Mouse (Mus musculus) embryo, embryonic 11.5 days (tissue): ENCODE measurements around the gene Gramd1b.

Experiments
- DNase-seq: peaks from one replicate; pipeline ENCODE4 v3.0.0-alpha.2; 2012; ENCODE audit warnings: low read depth, low spot score

The Gramd1b gene

DNA sequence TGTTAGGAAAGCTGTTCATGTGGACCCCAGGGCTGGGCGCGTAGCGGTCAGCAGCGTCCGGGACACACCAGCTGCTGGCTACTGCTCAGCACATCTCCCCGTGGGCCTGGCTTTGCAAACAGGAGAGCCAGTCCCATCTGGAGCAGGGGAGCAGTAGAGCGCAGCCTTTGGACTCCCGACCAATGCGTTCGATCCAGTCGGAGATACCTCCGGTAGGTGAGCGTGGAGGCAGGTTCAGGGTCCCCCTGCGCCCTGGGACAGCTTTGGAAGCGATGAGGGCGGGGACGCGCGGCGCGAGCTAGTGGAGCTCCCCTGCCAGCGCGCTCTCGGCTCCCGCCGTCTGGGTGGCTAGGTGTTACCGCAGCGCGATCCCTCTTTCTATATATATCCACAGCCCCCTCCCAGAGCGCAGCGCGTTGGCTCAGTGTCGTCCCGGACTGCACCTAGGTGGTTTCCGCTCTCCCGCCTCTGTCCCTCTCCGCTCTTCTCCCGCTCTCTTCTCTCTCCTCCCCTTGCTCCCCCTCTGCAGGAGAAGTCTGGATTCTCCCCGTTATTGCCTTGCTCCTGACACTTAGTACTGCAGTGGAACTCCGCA, at the start of gene Gramd1b:
TSS of gene Gramd1b (minus strand) at position 357 of the 595 bp plus-strand sequence.
- peak; percentile 9 for DNase-seq

DNA sequence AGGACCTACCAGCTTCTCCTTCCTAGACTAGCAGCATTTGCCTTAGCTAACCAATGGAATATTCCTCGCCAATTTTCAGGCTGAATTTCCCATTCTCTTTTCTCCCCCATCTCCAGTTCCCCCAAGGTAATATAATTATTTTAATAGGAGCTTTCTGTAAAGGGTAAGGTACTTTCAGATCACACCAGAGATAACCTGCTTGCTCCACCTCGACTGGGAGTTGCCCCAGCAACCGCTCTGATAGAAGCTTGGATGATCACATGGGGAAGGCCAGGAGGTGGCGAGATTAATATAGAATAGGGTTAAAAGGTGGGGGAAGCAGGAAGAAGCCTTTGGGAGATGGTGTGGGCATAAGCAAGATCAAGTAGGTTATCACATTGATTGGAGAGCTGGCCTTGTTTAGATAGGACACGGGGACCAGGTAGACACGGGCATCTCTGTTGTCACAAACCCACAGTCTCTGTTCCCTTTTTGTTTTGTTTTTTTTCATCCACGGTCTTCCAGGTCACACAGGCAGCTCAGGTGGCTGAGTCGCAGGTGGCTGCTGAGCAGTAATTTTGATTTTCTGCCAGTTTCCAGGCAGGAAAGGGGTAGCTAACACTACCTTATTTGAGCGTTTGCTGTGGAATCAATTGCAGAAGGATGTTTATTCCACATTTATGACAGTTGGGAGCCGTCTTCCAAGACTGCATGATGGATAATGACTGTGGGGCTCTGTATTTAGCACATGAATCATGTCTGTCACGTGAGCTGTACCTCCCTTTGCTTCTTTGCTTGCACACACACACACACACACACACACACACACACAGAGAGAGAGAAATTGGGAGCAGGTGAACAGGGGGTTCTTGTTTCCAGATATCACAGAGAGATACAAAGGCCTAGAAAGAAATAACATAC, 47.8 kb upstream of the Gramd1b start:
- no peak for DNase-seq

DNA sequence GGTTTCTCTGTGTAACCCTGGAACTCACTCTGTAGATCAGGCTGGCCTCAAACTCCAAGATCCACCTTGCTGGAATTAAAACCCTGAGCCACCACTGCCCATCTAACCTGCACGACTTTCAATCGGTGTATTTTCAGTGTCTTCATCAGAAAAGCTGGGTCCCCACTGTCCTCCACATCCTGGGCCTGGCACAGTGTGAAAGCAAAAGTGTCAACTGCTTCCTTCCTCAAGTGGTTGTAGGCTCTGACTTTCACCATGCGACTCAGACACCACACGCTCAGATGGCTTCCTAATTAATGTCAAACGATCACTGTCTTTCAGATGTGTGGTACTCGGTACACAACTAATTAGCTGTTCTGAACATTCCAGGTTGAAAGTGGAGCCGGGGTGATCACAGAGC, 45.9 kb upstream of the Gramd1b start:
- no peak for DNase-seq

DNA sequence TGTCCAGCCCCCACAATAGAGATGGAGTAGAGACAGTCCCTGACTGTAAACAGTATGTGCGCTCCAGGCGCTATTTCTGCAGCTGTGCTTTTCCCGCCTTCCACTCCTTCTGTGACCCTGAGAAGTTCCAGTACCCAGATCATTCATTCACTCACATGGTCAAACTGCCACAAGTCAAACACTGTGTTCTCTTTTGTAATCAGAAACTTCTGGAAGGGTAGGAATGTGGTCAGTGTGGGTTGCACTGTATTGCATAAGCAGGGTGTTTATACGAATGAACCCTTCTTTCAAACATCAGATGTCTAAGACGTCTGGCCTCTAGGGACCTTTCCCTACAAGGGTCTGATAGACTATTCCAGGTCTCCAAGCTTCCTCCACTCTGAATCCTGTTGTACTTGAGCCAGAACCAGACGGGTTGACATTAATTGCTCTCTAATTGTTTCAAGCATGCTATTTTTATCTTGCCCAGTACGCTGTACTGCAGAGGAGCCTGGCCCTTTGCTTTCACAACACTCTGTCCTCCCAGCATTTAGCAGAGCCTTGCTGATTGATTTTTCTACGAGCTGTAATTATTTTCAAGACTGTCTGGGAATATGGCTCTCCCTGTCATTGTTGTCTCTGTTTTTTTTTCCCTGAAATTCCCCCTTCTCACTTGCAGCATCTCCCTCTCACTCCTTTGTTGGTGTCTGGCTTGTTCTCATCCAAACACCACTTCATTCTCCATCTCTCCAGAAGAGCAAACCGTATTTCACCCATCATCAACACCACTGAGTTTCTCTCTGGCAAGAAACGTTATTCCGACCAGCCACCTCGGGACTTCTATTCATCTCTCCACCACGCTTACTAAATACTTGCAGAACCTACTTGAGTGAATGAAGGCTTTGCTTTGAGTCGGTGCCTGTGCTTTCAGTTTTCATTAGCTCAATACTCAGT, 44.1 kb upstream of the Gramd1b start:
- DNase-seq, result no peak

DNA sequence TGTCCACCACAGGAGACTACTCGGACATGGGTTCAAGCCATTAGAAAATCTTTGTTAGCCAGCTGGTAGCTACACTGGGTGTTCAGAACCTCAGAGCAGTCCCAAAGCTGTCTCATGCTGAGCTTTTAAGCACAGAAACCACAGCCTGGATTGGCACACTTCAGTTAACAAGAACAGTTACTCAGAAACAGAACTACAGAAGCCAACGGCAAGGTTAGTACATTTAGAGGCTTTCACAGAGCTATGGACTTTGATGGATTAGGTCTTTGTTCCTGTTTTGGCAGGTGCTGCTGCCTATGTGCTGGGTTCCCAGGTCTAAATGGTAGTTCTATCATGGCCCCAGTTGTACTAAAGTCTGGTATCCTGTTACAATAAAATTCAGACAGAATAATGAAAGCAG, 40.1 kb upstream of the Gramd1b start:
- DNase-seq, result no peak

DNA sequence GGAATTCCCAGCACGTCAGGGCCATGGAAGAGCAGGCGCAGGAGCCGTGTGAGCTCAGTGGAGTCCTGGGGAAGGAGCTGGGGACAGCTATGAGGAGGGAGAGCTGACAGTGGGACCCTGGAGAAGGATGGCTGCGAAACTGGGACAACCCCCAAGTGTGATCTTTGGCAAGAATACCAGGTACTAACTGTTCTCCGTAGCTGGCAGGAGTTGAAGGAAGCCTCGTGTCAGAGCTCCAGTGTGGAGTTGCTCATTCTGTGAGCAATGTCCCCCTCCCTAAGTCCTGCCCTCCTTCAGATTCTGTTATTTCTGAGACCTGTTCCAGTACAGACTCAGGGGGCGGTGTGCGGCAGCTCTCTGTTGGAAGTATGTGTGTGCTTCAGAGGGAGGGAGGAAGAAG, 36.9 kb upstream of the Gramd1b start:
- no peak for DNase-seq

DNA sequence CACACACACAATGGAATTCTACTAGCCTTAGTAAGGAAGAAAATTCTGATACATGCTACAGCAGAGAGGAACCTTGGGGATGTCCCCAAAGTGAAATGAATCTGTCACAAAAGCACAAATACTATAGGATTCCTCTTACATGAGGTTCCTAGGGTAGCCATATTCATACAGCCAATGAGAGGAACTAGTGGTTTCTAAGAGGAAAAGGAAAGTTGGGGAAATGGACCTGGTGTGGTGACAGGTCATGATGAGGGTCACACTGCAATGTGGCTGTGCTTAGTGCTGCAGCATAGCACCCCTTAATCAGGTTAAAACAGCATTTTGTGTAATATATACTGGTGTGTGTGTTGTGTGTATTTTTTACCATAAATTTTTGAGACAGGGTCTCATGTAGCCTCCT, 32.6 kb upstream of the Gramd1b start:
- no peak for DNase-seq

DNA sequence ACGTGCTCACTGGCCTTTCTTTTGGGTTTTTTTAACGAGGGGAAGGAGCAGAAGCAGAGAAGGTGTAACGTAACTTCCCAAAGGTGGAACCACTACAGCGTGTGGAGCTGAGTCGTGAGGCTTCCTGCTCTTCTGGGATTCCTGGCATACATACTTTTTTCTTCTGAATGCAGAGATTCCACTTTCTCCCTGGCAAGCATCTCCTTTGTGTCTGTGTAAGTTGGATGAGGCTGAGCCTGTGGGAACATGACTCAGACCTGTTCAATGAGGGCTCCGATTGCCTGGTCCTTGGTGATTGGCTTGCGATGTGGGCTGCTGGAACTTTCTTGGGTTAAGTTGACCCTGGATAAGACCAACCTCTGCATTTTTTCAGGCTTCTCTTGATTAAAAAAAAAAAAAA, 28.5 kb upstream of the Gramd1b start:
- DNase-seq, result no peak

DNA sequence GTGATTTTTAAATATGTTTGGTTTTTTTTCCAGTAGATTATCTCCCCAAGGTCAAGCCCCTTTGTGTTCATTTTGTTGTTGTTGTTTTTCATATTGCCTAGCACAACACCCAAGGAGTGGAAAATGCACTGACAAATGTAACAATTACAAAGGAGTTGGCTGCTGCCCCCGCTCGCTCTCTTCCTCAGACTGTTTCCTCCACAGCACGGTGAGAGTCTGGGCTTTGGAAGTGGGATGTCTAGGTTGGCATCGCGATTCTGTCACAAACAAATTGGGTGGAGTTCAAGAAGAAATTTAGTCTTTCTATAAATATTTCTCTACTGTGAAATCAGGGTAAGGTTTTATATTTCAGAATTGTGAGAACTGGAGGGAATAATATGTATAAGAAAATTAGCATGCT, 26.6 kb upstream of the Gramd1b start:
- DNase-seq, result no peak

DNA sequence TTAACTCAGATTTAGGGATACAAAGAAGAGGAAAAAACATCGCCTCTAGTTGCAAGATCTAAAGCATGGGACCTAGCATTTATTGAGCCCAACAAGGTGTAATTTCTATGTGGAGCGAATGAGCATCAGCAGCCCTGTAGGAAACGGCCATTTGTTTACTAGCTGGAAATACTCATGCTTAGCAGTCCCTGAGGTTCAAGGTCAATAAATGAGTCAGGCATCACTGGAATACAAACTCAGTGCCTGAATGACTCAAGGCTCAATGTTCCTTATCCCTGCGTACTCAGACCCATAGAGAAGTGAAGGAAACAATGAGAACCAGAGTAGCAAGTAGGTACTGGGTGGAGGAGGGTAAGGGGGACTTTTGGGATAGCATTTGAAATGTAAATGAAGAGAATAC, 25.2 kb upstream of the Gramd1b start:
- DNase-seq, result no peak

DNA sequence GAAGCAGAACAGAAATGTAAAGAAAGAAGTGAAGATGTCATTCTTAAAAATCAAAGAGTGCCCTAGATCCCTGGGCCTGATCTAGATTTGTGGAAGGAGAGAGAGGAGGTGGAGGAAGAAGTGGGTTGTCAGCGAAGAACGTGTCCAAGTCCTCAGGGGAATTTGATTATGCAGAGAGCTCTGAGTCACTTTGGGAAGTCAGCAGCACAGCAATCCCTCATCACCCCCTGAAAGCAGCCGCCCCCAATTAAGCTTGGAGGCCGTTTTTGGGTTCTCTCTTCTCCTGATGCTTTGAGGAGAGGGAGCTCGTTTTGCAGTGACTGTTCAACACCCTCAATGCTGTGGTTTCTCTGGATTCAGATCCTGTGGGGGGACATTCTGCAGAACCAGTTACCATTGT, 24.1 kb upstream of the Gramd1b start:
- no peak for DNase-seq

DNA sequence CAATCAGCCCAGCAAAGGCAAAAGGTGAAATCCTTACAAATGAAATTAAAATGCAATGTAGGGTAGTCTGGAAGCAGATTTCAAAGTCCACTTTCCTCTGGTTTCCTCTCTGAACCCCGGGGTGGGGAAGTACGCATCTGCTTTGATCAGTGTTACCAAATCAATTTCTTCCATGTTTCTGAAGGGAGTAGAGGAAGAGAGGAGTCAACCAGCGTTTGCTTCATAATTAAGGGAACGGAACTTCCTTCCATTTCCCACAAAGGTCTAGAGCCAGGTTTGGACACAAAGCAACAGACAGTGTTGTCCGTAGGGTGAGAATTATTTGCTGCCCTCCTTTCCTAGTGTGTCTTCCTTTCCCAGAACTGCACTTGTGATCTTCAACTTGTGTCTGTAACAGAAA, 16.7 kb upstream of the Gramd1b start:
- DNase-seq, result no peak

DNA sequence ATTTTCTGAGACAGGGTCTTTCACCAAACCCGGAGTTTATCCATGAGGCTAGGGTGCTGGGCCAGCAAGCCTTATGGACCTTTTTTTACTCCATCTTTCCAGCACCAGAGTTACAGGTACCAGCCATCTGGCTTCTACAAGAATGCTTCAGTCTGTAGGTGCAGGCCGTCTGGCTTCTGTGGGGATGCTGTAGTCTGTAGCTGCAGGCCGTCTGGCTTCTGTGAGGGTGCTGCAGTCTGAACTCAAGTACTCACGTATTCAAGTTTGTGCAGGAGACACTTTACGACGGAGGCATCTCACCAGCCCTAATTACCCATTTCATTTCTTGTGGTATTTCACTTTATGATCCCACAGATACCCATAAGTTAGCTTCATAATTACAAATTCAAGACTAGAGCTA, 14.0 kb upstream of the Gramd1b start:
- no peak for DNase-seq

DNA sequence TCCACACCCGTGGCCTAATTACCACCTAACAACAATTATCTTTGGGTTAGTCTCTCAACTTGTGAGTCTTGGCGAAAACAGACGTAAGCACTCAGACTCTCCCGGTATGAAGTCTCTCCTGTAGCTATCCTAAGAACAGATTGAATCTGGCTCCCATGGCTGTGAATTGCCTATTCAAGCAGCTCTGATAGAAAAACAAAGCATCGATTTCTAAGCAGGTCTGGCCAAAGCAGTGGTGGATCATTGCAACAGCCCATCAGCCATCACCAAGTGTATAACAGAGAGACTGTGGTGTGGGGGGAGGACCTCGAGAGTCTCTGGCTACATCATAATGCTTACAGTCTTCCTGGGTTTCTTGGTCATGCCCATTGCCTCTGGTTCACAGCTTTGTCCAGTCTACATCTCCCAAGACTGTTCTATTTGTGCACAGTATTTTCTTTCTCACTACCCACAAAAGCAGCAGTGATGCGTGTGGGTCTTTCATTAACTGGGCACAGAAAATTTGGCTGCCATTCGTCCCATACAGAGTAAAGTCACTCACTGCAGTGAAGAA, 8.5 kb upstream of the Gramd1b start:
- DNase-seq, result no peak

DNA sequence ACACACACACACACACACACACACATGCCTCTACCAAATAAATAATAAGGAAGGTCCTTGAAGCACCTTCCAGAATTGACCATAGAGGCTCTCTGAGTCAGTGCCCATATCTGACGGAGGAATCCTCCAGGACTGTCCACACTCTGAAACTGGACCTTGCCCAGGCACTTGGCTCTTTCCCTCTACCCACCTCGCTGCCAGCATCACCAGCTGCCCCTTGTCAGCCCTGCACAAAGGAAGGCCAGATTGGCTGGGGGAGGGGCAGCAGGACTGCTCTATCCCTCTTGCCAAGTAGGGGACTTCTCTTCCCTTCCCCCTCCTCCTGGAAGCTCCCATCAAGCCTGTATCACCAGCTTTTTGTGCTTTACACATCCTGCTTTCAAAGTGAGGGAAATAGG, 6.5 kb upstream of the Gramd1b start:
- DNase-seq, result no peak

DNA sequence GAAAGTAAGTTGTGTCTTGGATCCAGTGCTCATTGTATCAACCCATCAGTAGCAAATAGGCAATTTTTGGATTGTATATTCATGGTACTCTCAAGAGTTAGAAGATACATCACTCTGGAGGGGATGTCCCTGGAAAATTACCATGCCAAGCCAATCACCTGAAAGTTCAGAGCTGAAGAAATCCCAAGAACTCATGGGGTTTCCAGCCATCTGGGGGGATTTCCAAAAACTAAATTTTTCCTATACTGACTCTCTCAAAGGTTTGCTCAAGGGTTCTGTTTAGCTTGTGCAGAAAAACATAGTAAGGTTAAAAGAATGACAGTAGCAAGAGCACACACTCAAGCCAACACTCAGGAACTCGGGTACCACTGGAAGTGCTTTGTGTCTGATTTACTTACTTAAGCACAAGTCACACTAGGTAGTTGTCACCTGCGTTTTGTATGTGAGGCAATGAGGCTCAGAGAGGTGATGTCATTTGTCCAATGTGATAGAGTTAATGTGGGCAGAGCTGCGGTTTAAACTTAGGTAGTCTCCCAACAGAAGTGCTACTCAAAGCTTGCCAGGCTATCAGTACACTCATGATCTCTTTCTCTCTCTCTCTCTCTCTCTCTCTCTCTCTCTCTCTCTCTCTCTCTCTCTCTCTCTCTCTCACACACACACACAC, 6.0 kb upstream of the Gramd1b start:
- no peak for DNase-seq

DNA sequence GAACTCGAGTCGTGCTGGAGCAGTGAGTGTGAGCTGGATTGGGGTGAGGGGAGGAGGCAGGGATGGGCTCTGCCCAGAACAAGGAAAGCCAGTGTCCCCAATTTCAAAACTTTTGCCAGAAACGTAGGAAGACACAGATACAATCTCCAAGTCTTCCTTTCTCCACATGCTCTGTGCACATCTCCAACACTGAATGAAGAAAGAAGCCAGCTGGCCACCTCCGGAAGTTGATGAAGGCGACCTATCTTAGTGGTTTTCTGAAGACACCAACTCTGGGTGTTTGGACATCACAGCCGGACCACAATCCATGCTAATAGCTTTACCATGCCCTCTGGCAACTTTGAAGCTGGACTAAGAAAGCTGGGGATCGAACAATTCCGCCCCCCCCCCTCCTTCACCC, 647 bp downstream of the Gramd1b start:
- no peak for DNase-seq

DNA sequence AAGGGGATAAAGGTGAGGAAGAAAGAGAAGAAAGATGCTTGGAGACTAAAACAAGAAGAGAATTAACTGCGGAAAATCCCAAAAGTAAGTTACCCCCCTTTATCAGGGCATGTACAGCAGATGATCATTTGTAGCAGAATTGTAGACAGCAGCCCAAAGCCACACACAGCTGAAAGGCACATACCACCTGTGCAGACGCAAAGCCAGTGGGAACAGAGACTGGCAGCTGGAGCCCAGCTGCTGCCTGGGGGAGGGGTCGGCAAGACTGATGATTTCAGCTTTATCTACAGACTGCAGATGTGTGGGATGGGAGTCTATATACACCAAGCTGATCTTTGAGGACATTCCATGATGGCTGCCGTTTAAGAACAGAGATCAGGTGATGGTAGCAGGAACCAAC, 2.5 kb downstream of the Gramd1b start:
- peak; percentile 5 for DNase-seq

DNA sequence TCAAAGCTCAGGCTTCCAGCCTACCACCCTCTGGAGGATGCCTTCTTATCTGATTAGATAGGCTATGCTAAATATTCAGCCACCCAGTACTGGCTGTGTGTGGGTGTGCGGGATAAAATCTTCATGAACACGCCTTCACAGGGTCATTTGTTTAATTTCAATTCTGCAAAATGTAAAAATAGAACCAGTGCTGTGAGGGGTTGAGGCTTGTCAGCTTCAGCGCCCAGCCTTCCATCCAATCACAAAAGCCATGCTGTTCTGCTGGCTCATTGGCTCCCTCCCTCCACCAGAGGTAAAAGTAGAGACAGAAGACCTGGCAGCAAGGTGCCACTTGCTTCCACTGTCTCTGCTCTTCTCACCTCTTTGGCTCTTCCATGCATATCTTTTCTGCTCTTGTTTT, 4.3 kb downstream of the Gramd1b start:
- no peak for DNase-seq

DNA sequence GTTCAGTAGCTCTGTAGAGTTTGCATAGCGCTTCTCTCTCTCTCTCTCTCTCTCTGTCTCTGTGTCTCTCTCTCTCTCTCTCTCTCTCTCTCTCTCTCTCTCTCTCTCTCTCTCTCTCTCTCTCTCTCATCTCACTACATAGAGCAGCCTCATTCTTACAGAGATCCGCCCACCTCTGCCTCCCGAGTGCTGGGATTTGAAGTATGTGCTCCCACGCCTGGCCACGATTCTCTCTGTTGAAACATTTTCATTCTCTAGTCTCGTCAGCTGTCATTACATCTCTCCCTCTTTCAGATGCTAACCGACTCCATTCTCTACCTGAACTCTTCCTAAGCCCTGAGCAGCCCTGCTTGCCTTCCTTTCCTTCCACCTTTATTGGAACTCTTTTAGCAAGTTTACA, 9.0 kb downstream of the Gramd1b start:
- DNase-seq, result no peak

DNA sequence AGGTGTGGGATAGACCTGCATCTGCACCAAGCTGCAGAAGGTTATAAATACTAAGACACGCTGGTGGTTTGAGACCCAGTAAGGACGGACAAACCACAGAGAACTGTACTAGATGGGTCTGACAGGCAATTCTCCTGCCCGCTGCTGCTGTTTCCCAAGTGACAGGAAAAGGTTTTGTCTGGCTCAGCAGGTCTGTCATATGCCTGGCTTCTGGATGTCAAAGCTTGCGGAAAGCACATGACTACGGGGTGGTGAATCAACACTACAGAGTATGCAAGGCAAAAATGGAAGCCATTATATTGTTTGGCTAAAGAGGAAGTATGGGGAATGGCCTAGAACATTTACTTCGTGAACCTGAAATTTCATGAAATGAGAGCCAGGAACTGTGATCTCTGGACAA, 10.1 kb downstream of the Gramd1b start:
- DNase-seq, result no peak
